20 mouse cellular contexts compared by ENCODE assay signal in genomic region chr11:33544945-33545344, GRCm38 (mm10). TPM values are rescaled to one million over a fixed set of nuclear protein-coding genes. Genes with fewer than 3 reads are reported as not detected.
"Had no signal": no experiment of that assay in that cellular context is flagged by ENCODE, and none has a peak within 500 bp of the region (broad histone marks: within the 10 kb centered on the region; RNA-seq: fewer than 3 reads in every experiment).

No protein-coding gene starts in this region.

- H3K4me1 ChIP-seq: liver, embryonic 13.5 days; liver, embryonic 15.5 days; lung, embryonic 15.5 days; megakaryocyte, embryonic 14.5 days; midbrain, embryonic 13.5 days; midbrain, embryonic 15.5 days; neural tube, embryonic 12.5 days; stomach, embryonic 15.5 days had no signal

- H3K9ac ChIP-seq: liver, embryonic 13.5 days; liver, embryonic 15.5 days; liver, postnatal 0 days; lung, embryonic 15.5 days; midbrain, embryonic 13.5 days; midbrain, embryonic 15.5 days; neural tube, embryonic 12.5 days; stomach, embryonic 15.5 days had no signal

- H3K4me2 ChIP-seq: liver, embryonic 13.5 days; liver, embryonic 15.5 days; midbrain, embryonic 11.5 days; midbrain, embryonic 13.5 days; midbrain, embryonic 15.5 days; neural tube, embryonic 12.5 days; stomach, embryonic 15.5 days had no signal

- H3K9me3 ChIP-seq: liver, embryonic 13.5 days; liver, embryonic 15.5 days; lung, embryonic 15.5 days; megakaryocyte, embryonic 14.5 days; midbrain, embryonic 13.5 days; midbrain, embryonic 15.5 days; neural tube, embryonic 12.5 days; stomach, embryonic 15.5 days had no signal

- ATAC-seq: liver, postnatal 0 days; midbrain, embryonic 13.5 days; midbrain, embryonic 15.5 days had no signal

- H3K36me3 ChIP-seq: liver, embryonic 13.5 days; liver, embryonic 15.5 days; lung, embryonic 15.5 days; midbrain, embryonic 13.5 days; midbrain, embryonic 15.5 days; neural tube, embryonic 12.5 days; stomach, embryonic 15.5 days had no signal

- H3K27ac ChIP-seq: liver, embryonic 13.5 days; liver, embryonic 15.5 days; lung, embryonic 15.5 days; macrophage; midbrain, embryonic 13.5 days; midbrain, embryonic 15.5 days; neural tube, embryonic 12.5 days; stomach, embryonic 15.5 days; stomach, postnatal 0 days had no signal

- DNase-seq: liver, embryonic 13.5 days; liver, postnatal 0 days; lung, postnatal 10 days; right cerebral cortex, postnatal 14 days; thymus, adult 2 months; thymus, postnatal 36 days had no signal

- H3K27me3 ChIP-seq: liver, embryonic 13.5 days; liver, embryonic 15.5 days; lung, embryonic 15.5 days; megakaryocyte, embryonic 14.5 days; midbrain, embryonic 13.5 days; midbrain, embryonic 15.5 days; neural tube, embryonic 12.5 days; stomach, embryonic 15.5 days had no signal

- H3K4me3 ChIP-seq: liver, embryonic 13.5 days; liver, embryonic 15.5 days; lung, embryonic 15.5 days; megakaryocyte, embryonic 14.5 days; midbrain, embryonic 13.5 days; midbrain, embryonic 15.5 days; neural tube, embryonic 12.5 days; stomach, embryonic 15.5 days had no signal

RNA-seq across cellular contexts. Expression of gene Ranbp17, which starts 31.4 kb away (rescaled TPM):
- polyA plus RNA-seq: macrophage had no signal

RNA-seq across cellular contexts. Expression of gene Gabrp, which starts 33.8 kb away (rescaled TPM):
- polyA plus RNA-seq: liver, embryonic 15.5 days; macrophage; midbrain, embryonic 13.5 days; midbrain, postnatal 0 days; neural tube, embryonic 14.5 days; spleen, adult 2 months had no signal

RNA-seq across cellular contexts. Expression of gene D130052B06Rik, which starts 54.2 kb away (rescaled TPM):
- polyA plus RNA-seq: liver, embryonic 13.5 days; liver, embryonic 15.5 days; liver, postnatal 0 days; lung, embryonic 15.5 days; macrophage; midbrain, embryonic 11.5 days; midbrain, embryonic 13.5 days; midbrain, embryonic 15.5 days; midbrain, postnatal 0 days; neural tube, embryonic 14.5 days; spleen, adult 2 months; stomach, embryonic 15.5 days; stomach, postnatal 0 days; testis, adult 2 months had no signal
